Mouse (Mus musculus) myocyte (in vitro differentiated cells): ENCODE results near the gene Macrod2. TPM values are rescaled to one million over a fixed set of nuclear protein-coding genes. Genes with fewer than 3 reads are reported as not detected.

ENCODE experiments used
- H3K27me3 ChIP-seq: one replicate; pipeline ENCODE4 v1.6.1; 2011; ENCODE audit not compliant: control insufficient read depth, insufficient read depth, insufficient read length
- H3K36me3 ChIP-seq: one replicate; pipeline ENCODE4 v1.6.1; 2011; ENCODE audit not compliant: control insufficient read depth, insufficient read depth
- H3K4me2 ChIP-seq: one replicate; pipeline ENCODE4 v1.6.1; 2011; ENCODE audit warnings: low read depth, control low read depth
- H3K4me3 ChIP-seq: one replicate; pipeline ENCODE4 v1.5.1; 2011; ENCODE audit warnings: mild to moderate bottlenecking, control low read depth, moderate library complexity
- H3K79me2 ChIP-seq: one replicate; pipeline ENCODE4 v1.6.1; 2011; ENCODE audit not compliant: control insufficient read depth, insufficient read depth
- H3ac ChIP-seq: one replicate; pipeline ENCODE4 v1.6.1; 2011; ENCODE audit not compliant: control insufficient read depth, insufficient read length
- CEBPB ChIP-seq: IDR thresholded peaks from 2 replicates; pipeline ENCODE4 v1.6.1; 2011; ENCODE audit warnings: mild to moderate bottlenecking, moderate library complexity; ENCODE audit not compliant: poor library complexity, insufficient read depth, severe bottlenecking
- E2F4 ChIP-seq: IDR thresholded peaks from one replicate; pipeline ENCODE4 v1.6.1; 2011; ENCODE audit warnings: mild to moderate bottlenecking, control low read depth, moderate library complexity; ENCODE audit not compliant: insufficient read depth
- MAX ChIP-seq: IDR thresholded peaks from one replicate; pipeline ENCODE4 v1.6.1; 2011; ENCODE audit warnings: low read depth, mild to moderate bottlenecking, control low read depth
- MYOD1 ChIP-seq, 3 experiments: IDR thresholded peaks; one replicate each; pipeline ENCODE4 v1.6.1; 2011; ENCODE audit warnings: control low read depth in 2 of 3, low read depth in 2 of 3, mild to moderate bottlenecking in 2 of 3, moderate library complexity in 1 of 3; ENCODE audit not compliant: insufficient read length in 2 of 3, control insufficient read depth in 1 of 3
- MYOG ChIP-seq, 3 experiments: IDR thresholded peaks; one replicate each; pipeline ENCODE4 v1.6.1; 2011; ENCODE audit warnings: control low read depth in 2 of 3, low read depth in 2 of 3, mild to moderate bottlenecking in 2 of 3; ENCODE audit not compliant: insufficient read length in 2 of 3, control insufficient read depth in 1 of 3, insufficient read depth in 1 of 3
- POLR2A ChIP-seq: IDR thresholded peaks from one replicate; pipeline ENCODE4 v1.6.1; 2011; ENCODE audit warnings: low read depth, mild to moderate bottlenecking, control low read depth, moderate library complexity; ENCODE audit not compliant: insufficient read length
- POLR2AphosphoS2 ChIP-seq: IDR thresholded peaks from one replicate; pipeline ENCODE4 v1.6.1; 2011; ENCODE audit warnings: low read depth, control low read depth; ENCODE audit not compliant: insufficient read length
- REST ChIP-seq: IDR thresholded peaks from one replicate; pipeline ENCODE4 v1.6.1; 2011; ENCODE audit warnings: mild to moderate bottlenecking, control low read depth, moderate library complexity; ENCODE audit not compliant: insufficient read depth, insufficient read length
- SRF ChIP-seq: IDR thresholded peaks from one replicate; pipeline ENCODE4 v1.6.1; 2011; ENCODE audit warnings: low read depth; ENCODE audit not compliant: control insufficient read depth, insufficient read length
- TCF12 ChIP-seq: IDR thresholded peaks from one replicate; pipeline ENCODE4 v1.6.1; 2011; ENCODE audit warnings: mild to moderate bottlenecking, control low read depth; ENCODE audit not compliant: poor library complexity, insufficient read depth, severe bottlenecking
- TCF3 ChIP-seq: IDR thresholded peaks from one replicate; pipeline ENCODE4 v1.6.1; 2011; ENCODE audit warnings: low read depth, control low read depth; ENCODE audit not compliant: insufficient read length
- USF1 ChIP-seq: IDR thresholded peaks from one replicate; pipeline ENCODE4 v1.6.1; 2011; ENCODE audit warnings: low read depth, mild to moderate bottlenecking, control low read depth, moderate library complexity
- polyA plus RNA-seq: library from polyadenylated mRNA; unstranded; fragments of >200 nt; fragmentation: generic; extraction: Trizol; gene quantifications from one replicate; pipeline ENCODE4 v1.2.1, GENCODE M21; 2012; ENCODE audit warnings: missing spikeins

The Macrod2 gene
- polyA plus RNA-seq, 1 experiment: 0.96 TPM

GRCm38 (mm10) chr2:140530214-140530613 is 135.1 kb downstream of the Macrod2 start:
- no peaks in the 10 kb centered on the region for H3K36me3 ChIP-seq
- H3K27me3 ChIP-seq: no peaks in the 10 kb centered on the region
- H3K79me2 ChIP-seq: no peaks in the 10 kb centered on the region
- TF ChIP-seq TCF12 (no peak), POLR2A (no peak), MAX (no peak), E2F4 (no peak), SRF (no peak), POLR2AphosphoS2 (no peak), USF1 (no peak), CEBPB (no peak), MYOG (IDR thresholded peaks at IDR 0.05; ENCODE audit: control insufficient read depth in 1 of 3, insufficient read depth in 1 of 3, insufficient read length in 2 of 3, low read depth in 2 of 3) (no peak), MYOD1 (IDR thresholded peaks at IDR 0.05; ENCODE audit: control insufficient read depth in 1 of 3, insufficient read length in 2 of 3, low read depth in 2 of 3) (no peak), TCF3 (no peak), REST (no peak)
- no peak overlapping the region for H3K4me3 ChIP-seq
- no peak overlapping the region for H3ac ChIP-seq
- H3K4me2 ChIP-seq: no peak overlapping the region

- TF ChIP-seq MYOD1 (IDR thresholded peaks at IDR 0.05; ENCODE audit: control insufficient read depth in 1 of 3, insufficient read length in 2 of 3, low read depth in 2 of 3) (no peak), CEBPB (no peak), POLR2A (no peak), MYOG (IDR thresholded peaks at IDR 0.05; ENCODE audit: control insufficient read depth in 1 of 3, insufficient read depth in 1 of 3, insufficient read length in 2 of 3, low read depth in 2 of 3) (no peak), REST (no peak), TCF12 (no peak), E2F4 (no peak), TCF3 (no peak), SRF (no peak), USF1 (no peak), MAX (no peak), POLR2AphosphoS2 (no peak)
- H3K4me3 ChIP-seq: no peak overlapping the region
- no peaks in the 10 kb centered on the region for H3K36me3 ChIP-seq
- H3K4me2 ChIP-seq: no peak overlapping the region
- no peaks in the 10 kb centered on the region for H3K27me3 ChIP-seq
- H3ac ChIP-seq: no peak overlapping the region
- H3K79me2 ChIP-seq: no peaks in the 10 kb centered on the region
These were observed 136.9 kb downstream of the Macrod2 start for GRCm38 (mm10) chr2:140532024-140532423.

- H3ac ChIP-seq: no peak overlapping the region
- H3K27me3 ChIP-seq: no peaks in the 10 kb centered on the region
These were observed 137.9 kb downstream of the Macrod2 start for GRCm38 (mm10) chr2:140532859-140533519.

DNA sequence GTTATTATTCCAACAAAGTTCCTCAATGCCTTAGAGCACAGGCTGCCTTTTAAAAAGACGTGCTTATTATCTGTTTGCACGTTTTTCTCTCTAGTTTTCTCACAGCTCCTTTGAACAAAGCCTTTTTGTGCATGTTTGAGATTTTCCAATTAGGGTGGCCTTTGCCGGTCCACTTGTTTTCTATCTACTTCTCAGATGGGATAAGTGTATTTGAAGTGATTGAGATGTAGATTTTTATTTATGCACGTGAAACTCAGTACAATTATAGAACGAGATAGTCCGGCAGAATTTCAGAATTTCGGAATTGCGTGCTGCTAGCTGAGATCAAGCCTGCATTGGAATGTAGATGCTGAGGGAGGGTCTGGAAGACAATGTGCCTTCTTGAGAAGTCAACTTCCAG is 138.5 kb downstream of the Macrod2 start:
- no peak overlapping the region for H3K4me3 ChIP-seq
- no peak overlapping the region for H3K4me2 ChIP-seq
- no peak overlapping the region for H3ac ChIP-seq
- no peaks in the 10 kb centered on the region for H3K79me2 ChIP-seq
- H3K27me3 ChIP-seq: no peaks in the 10 kb centered on the region
- TF ChIP-seq TCF3: no peak
- TF ChIP-seq TCF12: no peak
- no peak for TF ChIP-seq POLR2AphosphoS2
- TF ChIP-seq USF1: no peak
- no peak for TF ChIP-seq E2F4
- no peak for TF ChIP-seq CEBPB
- no peak for TF ChIP-seq MYOD1 (IDR thresholded peaks at IDR 0.05; ENCODE audit: control insufficient read depth in 1 of 3, insufficient read length in 2 of 3, low read depth in 2 of 3)
- TF ChIP-seq POLR2A: no peak
- no peak for TF ChIP-seq MAX
- TF ChIP-seq REST: no peak
- no peak for TF ChIP-seq SRF
- no peak for TF ChIP-seq MYOG (IDR thresholded peaks at IDR 0.05; ENCODE audit: control insufficient read depth in 1 of 3, insufficient read depth in 1 of 3, insufficient read length in 2 of 3, low read depth in 2 of 3)
- H3K36me3 ChIP-seq: no peaks in the 10 kb centered on the region

More at GRCm38 (mm10) chr2:140532859-140533519, 137.9 kb downstream of the Macrod2 start:
- Histone ChIP-seq H3K79me2 (no peaks in the 10 kb centered on the region), H3K36me3 (no peaks in the 10 kb centered on the region), H3K4me3 (no peak overlapping the region), H3K4me2 (no peak overlapping the region)
- TF ChIP-seq MYOG (IDR thresholded peaks at IDR 0.05; ENCODE audit: control insufficient read depth in 1 of 3, insufficient read depth in 1 of 3, insufficient read length in 2 of 3, low read depth in 2 of 3): no peak
- TF ChIP-seq USF1: no peak
- no peak for TF ChIP-seq TCF3
- TF ChIP-seq CEBPB: no peak

DNA sequence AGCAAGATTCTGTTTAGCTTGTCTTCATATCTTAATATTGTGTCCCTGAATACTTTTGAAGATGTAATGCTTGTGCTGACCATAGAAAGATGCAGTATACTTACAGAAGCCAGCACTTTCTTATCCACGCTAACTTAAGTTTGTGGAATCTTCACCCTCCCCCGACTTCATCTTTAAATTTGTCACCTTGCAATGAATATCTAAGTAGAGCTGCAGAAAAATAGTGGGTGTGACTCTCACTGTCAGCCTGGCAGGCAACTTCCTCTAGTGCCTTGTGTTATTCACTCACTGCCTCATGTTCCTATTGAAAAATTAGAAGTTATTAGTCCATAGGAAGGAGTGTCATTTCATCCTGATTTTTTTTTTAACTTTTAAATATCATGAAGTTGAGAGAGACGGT is 139.5 kb downstream of the Macrod2 start:
- H3K4me3 ChIP-seq: no peak overlapping the region

More for the DNA sequence above, 139.5 kb downstream of the Macrod2 start:
- no peaks in the 10 kb centered on the region for H3K36me3 ChIP-seq
- H3ac ChIP-seq: no peak overlapping the region
- TF ChIP-seq E2F4: no peak
- TF ChIP-seq MYOG (IDR thresholded peaks at IDR 0.05; ENCODE audit: control insufficient read depth in 1 of 3, insufficient read depth in 1 of 3, insufficient read length in 2 of 3, low read depth in 2 of 3): no peak
- no peak for TF ChIP-seq CEBPB
- TF ChIP-seq POLR2AphosphoS2: no peak
- TF ChIP-seq TCF3: no peak
- TF ChIP-seq POLR2A: no peak
- TF ChIP-seq SRF: no peak
- TF ChIP-seq MYOD1 (IDR thresholded peaks at IDR 0.05; ENCODE audit: control insufficient read depth in 1 of 3, insufficient read length in 2 of 3, low read depth in 2 of 3): no peak
- TF ChIP-seq REST: no peak
- no peak for TF ChIP-seq MAX
- TF ChIP-seq TCF12: no peak
- no peak for TF ChIP-seq USF1
- H3K79me2 ChIP-seq: no peaks in the 10 kb centered on the region
- H3K27me3 ChIP-seq: no peaks in the 10 kb centered on the region
- H3K4me2 ChIP-seq: no peak overlapping the region
